Mouse (Mus musculus): ENCODE results near the gene Flcn.

DNA sequence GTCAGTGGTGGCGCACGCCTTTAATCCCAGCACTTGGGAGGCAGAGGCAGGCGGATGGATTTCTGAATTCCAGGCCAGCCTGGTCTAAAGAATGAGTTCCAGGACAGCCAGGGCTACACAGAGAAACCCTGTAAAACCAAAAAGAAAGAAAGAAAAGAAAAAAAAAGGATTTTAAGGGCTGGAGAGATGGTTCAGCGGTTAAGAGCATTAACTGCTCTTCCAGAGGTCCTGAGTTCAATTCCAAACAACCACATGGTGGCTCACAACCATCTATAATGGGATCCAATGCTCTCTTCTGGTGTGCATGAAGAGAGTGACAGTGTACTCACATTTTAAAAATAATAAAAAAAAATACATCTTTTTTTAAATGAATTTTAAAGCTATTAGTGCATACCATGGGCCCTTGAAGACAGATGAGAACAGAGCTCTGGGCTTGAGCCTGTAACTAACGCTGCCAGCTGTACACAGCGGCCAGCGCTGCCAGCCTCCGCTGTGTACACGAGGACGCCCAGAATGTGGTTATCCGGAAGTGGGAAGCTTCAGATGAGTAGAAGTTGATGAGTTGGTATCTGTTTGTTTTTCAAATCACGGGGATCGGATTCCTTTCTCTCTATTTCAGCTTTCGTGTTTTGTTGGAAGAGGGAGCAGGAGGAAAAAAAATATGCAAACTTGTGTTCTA lies 803 bp upstream of the Flcn start:
- TF ChIP-seq CTCF (IDR thresholded peaks at IDR 0.05; ENCODE audit: extremely low read depth, insufficient read depth, insufficient read length, insufficient replicate concordance) (no peak), POLR2A (IDR thresholded peaks at IDR 0.05; ENCODE audit: low read depth, low read length) (no peak)
